Mouse (Mus musculus): ENCODE data around the gene Wdr62. TPM values are rescaled to one million over a fixed set of nuclear protein-coding genes. Genes with fewer than 3 reads are reported as not detected.

Gene Wdr62
- polyA plus RNA-seq, 1 experiment, result 12.8 TPM

GRCm38 (mm10) chr7:30297266-30297665 is 17.0 kb upstream of the Wdr62 start:
- Histone ChIP-seq H3K4me3 (ENCODE audit: insufficient read depth, poor library complexity, severe bottlenecking) (no peak overlapping the region), H3K36me3 (ENCODE audit: control insufficient read depth, insufficient read depth) (no peaks in the 10 kb centered on the region), H3K79me2 (ENCODE audit: control insufficient read depth, insufficient read depth) (no peaks in the 10 kb centered on the region), H3K79me3 (ENCODE audit: low read depth) (no peaks in the 10 kb centered on the region), H3ac (ENCODE audit: control insufficient read depth, insufficient read length, low read depth) (no peak overlapping the region), H3K27me3 (ENCODE audit: control insufficient read depth, insufficient read depth, insufficient read length) (no peaks in the 10 kb centered on the region)
- TF ChIP-seq MYOG (IDR thresholded peaks at IDR 0.05; ENCODE audit: control insufficient read depth, extremely low read depth, insufficient read length) (no peak), CTCF (IDR thresholded peaks at IDR 0.05; ENCODE audit: control insufficient read depth, insufficient read depth, insufficient read length) (no peak), USF1 (IDR thresholded peaks at IDR 0.05; ENCODE audit: low read depth) (no peak), MYOD1 (IDR thresholded peaks at IDR 0.05; ENCODE audit: control insufficient read depth, insufficient read length, low read depth) (no peak), CEBPB (IDR thresholded peaks at IDR 0.05; ENCODE audit: low read depth) (no peak), MAX (IDR thresholded peaks at IDR 0.05) (no peak), FOSL1 (IDR thresholded peaks at IDR 0.05; ENCODE audit: insufficient read depth, low read length, poor library complexity, severe bottlenecking) (no peak)

DNA sequence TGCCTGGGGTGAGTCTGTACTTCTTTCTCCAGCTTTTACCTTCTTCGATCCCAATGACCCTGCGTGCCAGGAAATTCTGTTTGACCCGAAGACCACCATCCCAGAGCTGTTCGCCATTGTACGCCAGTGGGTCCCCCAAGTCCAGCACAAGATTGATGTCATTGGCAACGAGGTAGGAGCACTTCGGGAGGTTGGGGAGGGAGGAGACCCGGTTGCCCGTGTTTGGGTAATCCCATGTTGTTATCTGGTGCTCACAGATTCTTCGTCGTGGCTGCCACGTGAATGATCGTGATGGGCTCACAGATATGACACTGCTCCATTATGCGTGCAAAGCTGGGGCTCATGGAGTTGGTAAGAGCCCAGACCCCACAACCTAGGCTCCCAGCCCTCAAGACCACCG is 16.6 kb upstream of the Wdr62 start:
- Histone ChIP-seq H3K36me3 (ENCODE audit: control insufficient read depth, insufficient read depth) (no peaks in the 10 kb centered on the region), H3ac (ENCODE audit: control insufficient read depth, insufficient read length, low read depth) (no peak overlapping the region), H3K4me3 (ENCODE audit: insufficient read depth, poor library complexity, severe bottlenecking) (no peak overlapping the region), H3K79me2 (ENCODE audit: control insufficient read depth, insufficient read depth) (no peaks in the 10 kb centered on the region), H3K79me3 (ENCODE audit: low read depth) (no peaks in the 10 kb centered on the region), H3K27me3 (ENCODE audit: control insufficient read depth, insufficient read depth, insufficient read length) (no peaks in the 10 kb centered on the region)
- TF ChIP-seq MYOD1 (IDR thresholded peaks at IDR 0.05; ENCODE audit: control insufficient read depth, insufficient read length, low read depth) (no peak), CEBPB (IDR thresholded peaks at IDR 0.05; ENCODE audit: low read depth) (no peak), USF1 (IDR thresholded peaks at IDR 0.05; ENCODE audit: low read depth) (no peak), FOSL1 (IDR thresholded peaks at IDR 0.05; ENCODE audit: insufficient read depth, low read length, poor library complexity, severe bottlenecking) (no peak), MAX (IDR thresholded peaks at IDR 0.05) (no peak), CTCF (IDR thresholded peaks at IDR 0.05; ENCODE audit: control insufficient read depth, insufficient read depth, insufficient read length) (no peak), MYOG (IDR thresholded peaks at IDR 0.05; ENCODE audit: control insufficient read depth, extremely low read depth, insufficient read length) (no peak)

DNA sequence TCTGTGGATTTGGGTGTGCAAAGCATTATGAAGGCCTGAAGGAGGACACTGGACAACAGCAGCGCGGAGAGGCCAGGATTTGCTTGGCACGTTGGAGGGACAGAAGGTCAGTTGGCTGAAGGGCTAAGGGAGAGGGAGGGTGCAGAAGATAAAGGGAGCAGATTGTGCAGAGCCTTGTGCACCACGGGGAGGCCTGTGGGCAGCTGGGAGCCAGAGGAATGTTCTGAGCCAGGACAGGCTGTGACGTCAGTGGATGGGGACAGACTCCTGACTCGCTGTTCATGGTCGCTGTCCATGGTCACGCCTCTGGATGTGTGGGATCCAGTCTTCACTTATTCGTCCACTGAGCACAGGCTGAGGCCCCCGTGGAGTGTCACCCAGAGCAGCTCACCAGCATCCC is 14.9 kb upstream of the Wdr62 start:
- Histone ChIP-seq H3ac (ENCODE audit: control insufficient read depth, insufficient read length, low read depth) (no peak overlapping the region), H3K79me3 (ENCODE audit: low read depth) (no peaks in the 10 kb centered on the region), H3K27me3 (ENCODE audit: control insufficient read depth, insufficient read depth, insufficient read length) (no peaks in the 10 kb centered on the region), H3K36me3 (ENCODE audit: control insufficient read depth, insufficient read depth) (no peaks in the 10 kb centered on the region), H3K4me3 (ENCODE audit: insufficient read depth, poor library complexity, severe bottlenecking) (no peak overlapping the region), H3K79me2 (ENCODE audit: control insufficient read depth, insufficient read depth) (no peaks in the 10 kb centered on the region)
- TF ChIP-seq MYOG (IDR thresholded peaks at IDR 0.05; ENCODE audit: control insufficient read depth, extremely low read depth, insufficient read length), result no peak
- no peak for TF ChIP-seq CEBPB (IDR thresholded peaks at IDR 0.05; ENCODE audit: low read depth)
- no peak for TF ChIP-seq FOSL1 (IDR thresholded peaks at IDR 0.05; ENCODE audit: insufficient read depth, low read length, poor library complexity, severe bottlenecking)
- no peak for TF ChIP-seq CTCF (IDR thresholded peaks at IDR 0.05; ENCODE audit: control insufficient read depth, insufficient read depth, insufficient read length)
- TF ChIP-seq USF1 (IDR thresholded peaks at IDR 0.05; ENCODE audit: low read depth), result no peak
- no peak for TF ChIP-seq MAX (IDR thresholded peaks at IDR 0.05)
- TF ChIP-seq MYOD1 (IDR thresholded peaks at IDR 0.05; ENCODE audit: control insufficient read depth, insufficient read length, low read depth), result no peak

- H3K36me3 ChIP-seq (ENCODE audit: control insufficient read depth, insufficient read depth), result no peaks in the 10 kb centered on the region
Measured at GRCm38 (mm10) chr7:30294296-30294695, 14.1 kb upstream of the Wdr62 start.

GRCm38 (mm10) chr7:30293795-30294194 is 13.6 kb upstream of the Wdr62 start:
- TF ChIP-seq MYOD1 (IDR thresholded peaks at IDR 0.05; ENCODE audit: control insufficient read depth, insufficient read length, low read depth), result no peak
- TF ChIP-seq USF1 (IDR thresholded peaks at IDR 0.05; ENCODE audit: low read depth), result no peak
- TF ChIP-seq CTCF (IDR thresholded peaks at IDR 0.05; ENCODE audit: control insufficient read depth, insufficient read depth, insufficient read length), result no peak
- no peak for TF ChIP-seq CEBPB (IDR thresholded peaks at IDR 0.05; ENCODE audit: low read depth)
- TF ChIP-seq MAX (IDR thresholded peaks at IDR 0.05), result no peak
- TF ChIP-seq MYOG (IDR thresholded peaks at IDR 0.05; ENCODE audit: control insufficient read depth, extremely low read depth, insufficient read length), result no peak
- TF ChIP-seq FOSL1 (IDR thresholded peaks at IDR 0.05; ENCODE audit: insufficient read depth, low read length, poor library complexity, severe bottlenecking), result no peak
- H3ac ChIP-seq (ENCODE audit: control insufficient read depth, insufficient read length, low read depth), result no peak overlapping the region
- H3K79me3 ChIP-seq (ENCODE audit: low read depth), result no peaks in the 10 kb centered on the region
- no peak overlapping the region for H3K4me3 ChIP-seq (ENCODE audit: insufficient read depth, poor library complexity, severe bottlenecking)
- no peaks in the 10 kb centered on the region for H3K36me3 ChIP-seq (ENCODE audit: control insufficient read depth, insufficient read depth)
- no peaks in the 10 kb centered on the region for H3K79me2 ChIP-seq (ENCODE audit: control insufficient read depth, insufficient read depth)
- peaks cover 8% of the 10 kb centered on the region for H3K27me3 ChIP-seq (ENCODE audit: control insufficient read depth, insufficient read depth, insufficient read length)

More at GRCm38 (mm10) chr7:30294296-30294695, 14.1 kb upstream of the Wdr62 start:
- Histone ChIP-seq H3ac (ENCODE audit: control insufficient read depth, insufficient read length, low read depth) (no peak overlapping the region), H3K4me3 (ENCODE audit: insufficient read depth, poor library complexity, severe bottlenecking) (no peak overlapping the region), H3K79me3 (ENCODE audit: low read depth) (no peaks in the 10 kb centered on the region), H3K27me3 (ENCODE audit: control insufficient read depth, insufficient read depth, insufficient read length) (peaks cover 3% of the 10 kb centered on the region), H3K79me2 (ENCODE audit: control insufficient read depth, insufficient read depth) (no peaks in the 10 kb centered on the region)
- TF ChIP-seq CTCF (IDR thresholded peaks at IDR 0.05; ENCODE audit: control insufficient read depth, insufficient read depth, insufficient read length) (no peak), MAX (IDR thresholded peaks at IDR 0.05) (no peak), USF1 (IDR thresholded peaks at IDR 0.05; ENCODE audit: low read depth) (no peak), FOSL1 (IDR thresholded peaks at IDR 0.05; ENCODE audit: insufficient read depth, low read length, poor library complexity, severe bottlenecking) (no peak), CEBPB (IDR thresholded peaks at IDR 0.05; ENCODE audit: low read depth) (no peak), MYOD1 (IDR thresholded peaks at IDR 0.05; ENCODE audit: control insufficient read depth, insufficient read length, low read depth) (no peak), MYOG (IDR thresholded peaks at IDR 0.05; ENCODE audit: control insufficient read depth, extremely low read depth, insufficient read length) (no peak)

All from C2C12 (cell line).